Mouse (Mus musculus) embryonic facial prominence, embryonic 13.5 days (tissue): ENCODE results near the gene Hist1h3f. TPM values are rescaled to one million over a fixed set of nuclear protein-coding genes. Genes with fewer than 3 reads are reported as not detected.

Experiments
- ATAC-seq: fragments of 200-750 bp; cut with Nextera tagmentation; 2 replicates; pipeline ENCODE4 v1.8.0; 2017; ENCODE audit warnings: low read depth; ENCODE audit not compliant: insufficient number of reproducible peaks, insufficient read depth, low FRiP score, low TSS enrichment
- H3K27ac ChIP-seq: fragments of 300-500 bp; sonication (generic); 2 replicates; pipeline ENCODE4 v1.5.1; 2015; ENCODE audit warnings: moderate library complexity, mild to moderate bottlenecking, inconsistent platforms
- H3K27me3 ChIP-seq: fragments of 300-500 bp; sonication (generic); 2 replicates; pipeline ENCODE4 v1.6.1; 2015; ENCODE audit warnings: mild to moderate bottlenecking, inconsistent platforms
- H3K36me3 ChIP-seq: fragments of 300-500 bp; sonication (generic); 2 replicates; pipeline ENCODE4 v1.6.1; 2015; ENCODE audit warnings: mild to moderate bottlenecking, inconsistent platforms
- H3K4me1 ChIP-seq: fragments of 300-500 bp; sonication (generic); 2 replicates; pipeline ENCODE4 v1.6.1; 2015; ENCODE audit warnings: inconsistent platforms
- H3K4me2 ChIP-seq: fragments of 300-500 bp; sonication (generic); 2 replicates; pipeline ENCODE4 v1.6.1; 2015; ENCODE audit warnings: moderate library complexity, mild to moderate bottlenecking, inconsistent platforms
- H3K4me3 ChIP-seq: fragments of 300-500 bp; sonication (generic); 2 replicates; pipeline ENCODE4 v1.5.1; 2015; ENCODE audit warnings: mild to moderate bottlenecking, inconsistent platforms
- H3K9ac ChIP-seq: fragments of 300-500 bp; sonication (generic); 2 replicates; pipeline ENCODE4 v1.6.1; 2015; ENCODE audit warnings: mild to moderate bottlenecking, inconsistent platforms
- H3K9me3 ChIP-seq: fragments of 300-500 bp; sonication (generic); 2 replicates; pipeline ENCODE4 v1.6.1; 2016; ENCODE audit warnings: inconsistent platforms
- WGBS: fragments of 180-500 bp; shearing (Covaris S2); methylation state at CpG from one replicate; pipeline ENCODE4 v1.1.7; 2015; ENCODE audit warnings: mixed read lengths; 5-methylcytosine and 5-hydroxymethylcytosine counted together
- polyA plus RNA-seq: library from polyadenylated mRNA; unstranded; fragments of >200 nt; fragmentation: Nextera tagmentation; extraction: Ambion mirVana; gene quantifications from 2 replicates; pipeline ENCODE4 v1.2.1, GENCODE M21; 2015

Gene Hist1h3f
- polyA plus RNA-seq, 1 experiment from 2014 or later = 1.2 TPM

GRCm38 (mm10) chr13:23518885-23519284, 25.0 kb upstream of the Hist1h3f start:
- WGBS = under 1% methylated on average over 6 of the region's 6 CpGs
- Histone ChIP-seq H3K36me3 (no peaks in the 10 kb centered on the region), H3K4me3 (peak overlapping the region; percentile 55), H3K9ac (peak overlapping the region; percentile 63), H3K27ac (peak overlapping the region; percentile 39; the same call in 1 of the 2 replicates), H3K9me3 (no peaks in the 10 kb centered on the region), H3K4me2 (peak overlapping the region; percentile 74), H3K4me1 (peaks cover 4% of the 10 kb centered on the region), H3K27me3 (no peaks in the 10 kb centered on the region)
- no peak for ATAC-seq

- under 1% methylated on average over 10 of the region's 10 CpGs for WGBS
- Histone ChIP-seq H3K9me3 (no peaks in the 10 kb centered on the region), H3K4me3 (peak overlapping the region; percentile 55), H3K27me3 (no peaks in the 10 kb centered on the region), H3K9ac (peak overlapping the region; percentile 63), H3K4me2 (peak overlapping the region; percentile 74), H3K4me1 (peaks cover 4% of the 10 kb centered on the region), H3K27ac (peak overlapping the region; percentile 39; the same call in 1 of the 2 replicates), H3K36me3 (no peaks in the 10 kb centered on the region)
- ATAC-seq = no peak
Measured at GRCm38 (mm10) chr13:23519416-23519815, 24.4 kb upstream of the Hist1h3f start.

GRCm38 (mm10) chr13:23521703-23522102, 22.1 kb upstream of the Hist1h3f start:
- H3K4me2 ChIP-seq = peak overlapping the region; percentile 40
- no peaks in the 10 kb centered on the region for H3K27me3 ChIP-seq
- no peak for ATAC-seq
- H3K9me3 ChIP-seq = no peaks in the 10 kb centered on the region
- H3K4me3 ChIP-seq = peak overlapping the region; percentile 19
- 0 out of 2 replicates have a peak, but pooled peaks cover 3% of the 10 kb centered on the region for H3K4me1 ChIP-seq
- under 1% methylated on average over 14 of the region's 14 CpGs for WGBS
- H3K9ac ChIP-seq = no peak overlapping the region
- no peak overlapping the region for H3K27ac ChIP-seq
- no peaks in the 10 kb centered on the region for H3K36me3 ChIP-seq

GRCm38 (mm10) chr13:23523976-23524375, 19.9 kb upstream of the Hist1h3f start:
- H3K9ac ChIP-seq = no peak overlapping the region
- H3K4me3 ChIP-seq = no peak overlapping the region
- no peak overlapping the region for H3K4me2 ChIP-seq
- no peak for ATAC-seq
- no peaks in the 10 kb centered on the region for H3K27me3 ChIP-seq
- no peak overlapping the region for H3K27ac ChIP-seq
- 51% methylated on average over 5 of the region's 5 CpGs for WGBS
- H3K36me3 ChIP-seq = no peaks in the 10 kb centered on the region
- no peaks in the 10 kb centered on the region for H3K9me3 ChIP-seq
- H3K4me1 ChIP-seq = peaks cover 7% of the 10 kb centered on the region

- H3K4me1 ChIP-seq = peaks cover 9% of the 10 kb centered on the region
- no peaks in the 10 kb centered on the region for H3K9me3 ChIP-seq
- 6% methylated on average over 5 of the region's 5 CpGs for WGBS
- ATAC-seq = 0 out of 2 replicates have a peak, but pooled peaks have one; percentile 38
- no peak overlapping the region for H3K27ac ChIP-seq
- H3K27me3 ChIP-seq = no peaks in the 10 kb centered on the region
- H3K4me3 ChIP-seq = no peak overlapping the region
- no peaks in the 10 kb centered on the region for H3K36me3 ChIP-seq
- 0 out of 2 replicates have a peak overlapping the region, but pooled peaks have one; percentile 27 for H3K9ac ChIP-seq
- peak overlapping the region; percentile 34 for H3K4me2 ChIP-seq
Measured at GRCm38 (mm10) chr13:23524654-23525053, 19.2 kb upstream of the Hist1h3f start.

GRCm38 (mm10) chr13:23525901-23526300, 18.0 kb upstream of the Hist1h3f start:
- Histone ChIP-seq H3K27me3 (no peaks in the 10 kb centered on the region), H3K4me3 (peak overlapping the region; percentile 48), H3K4me1 (peaks cover 9% of the 10 kb centered on the region), H3K9ac (peak overlapping the region; percentile 36; the same call in 1 of the 2 replicates), H3K36me3 (no peaks in the 10 kb centered on the region), H3K27ac (no peak overlapping the region), H3K9me3 (no peaks in the 10 kb centered on the region), H3K4me2 (peak overlapping the region; percentile 60)
- 2% methylated on average over 10 of the region's 10 CpGs for WGBS
- no peak for ATAC-seq

GRCm38 (mm10) chr13:23526312-23526711, 17.5 kb upstream of the Hist1h3f start:
- Histone ChIP-seq H3K9ac (peak overlapping the region; percentile 71), H3K4me2 (peak overlapping the region; percentile 60), H3K27me3 (no peaks in the 10 kb centered on the region), H3K36me3 (no peaks in the 10 kb centered on the region), H3K9me3 (no peaks in the 10 kb centered on the region), H3K4me1 (peaks cover 9% of the 10 kb centered on the region), H3K4me3 (peak overlapping the region; percentile 48), H3K27ac (peak overlapping the region; percentile 79)
- ATAC-seq = no peak
- WGBS = under 1% methylated on average over 17 of the region's 17 CpGs

GRCm38 (mm10) chr13:23529005-23529404, 14.8 kb upstream of the Hist1h3f start:
- Histone ChIP-seq H3K36me3 (no peaks in the 10 kb centered on the region), H3K27me3 (no peaks in the 10 kb centered on the region), H3K4me2 (peak overlapping the region; percentile 66; the same call in 1 of the 2 replicates), H3K9me3 (no peaks in the 10 kb centered on the region), H3K27ac (no peak overlapping the region), H3K4me1 (peaks cover 21% of the 10 kb centered on the region), H3K9ac (no peak overlapping the region), H3K4me3 (no peak overlapping the region)
- no peak for ATAC-seq
- 80% methylated on average over 5 of the region's 5 CpGs for WGBS

- Histone ChIP-seq H3K9me3 (no peaks in the 10 kb centered on the region), H3K36me3 (no peaks in the 10 kb centered on the region), H3K4me2 (peak overlapping the region; percentile 66), H3K4me1 (peaks cover 25% of the 10 kb centered on the region), H3K27ac (peak overlapping the region; percentile 97), H3K4me3 (peak overlapping the region; percentile 54), H3K9ac (peak overlapping the region; percentile 84), H3K27me3 (no peaks in the 10 kb centered on the region)
- 27% methylated on average over 2 of the region's 2 CpGs for WGBS
- ATAC-seq = no peak
Measured at GRCm38 (mm10) chr13:23529480-23530165, 14.2 kb upstream of the Hist1h3f start.

- ATAC-seq = no peak
- Histone ChIP-seq H3K9me3 (no peaks in the 10 kb centered on the region), H3K4me3 (peak overlapping the region; percentile 54), H3K4me1 (peaks cover 24% of the 10 kb centered on the region), H3K4me2 (peak overlapping the region; percentile 66), H3K36me3 (no peaks in the 10 kb centered on the region), H3K27me3 (no peaks in the 10 kb centered on the region), H3K27ac (peak overlapping the region; percentile 97), H3K9ac (peak overlapping the region; percentile 84)
- under 1% methylated on average over 20 of the region's 20 CpGs for WGBS
Measured at GRCm38 (mm10) chr13:23530181-23530900, 13.5 kb upstream of the Hist1h3f start.

GRCm38 (mm10) chr13:23530901-23531875, 12.7 kb upstream of the Hist1h3f start, which contains the start of gene Hist1h4h:
Gene Hist1h4h (plus strand): TSS chr13:23531050.
- Histone ChIP-seq H3K9ac (peak within 1 kb of the TSS; percentile 84), H3K36me3 (no peaks in the 10 kb centered on the region), H3K27ac (peak within 1 kb of the TSS; percentile 97), H3K4me1 (peaks cover 25% of the 10 kb centered on the region), H3K9me3 (no peaks in the 10 kb centered on the region), H3K4me3 (peak within 1 kb of the TSS; percentile 54), H3K27me3 (no peaks in the 10 kb centered on the region), H3K4me2 (peak within 1 kb of the TSS; percentile 66)
- ATAC-seq = peak; percentile 82
- WGBS = under 1% methylated on average over 60 of the region's 70 CpGs
